Mouse (Mus musculus): ENCODE measurements around the gene Tlx3. TPM values are rescaled to one million over a fixed set of nuclear protein-coding genes. Genes with fewer than 3 reads are reported as not detected.

Tlx3 gene
- polyA plus RNA-seq, 1 experiment from 2014 or later = 1.1 TPM

GRCm38 (mm10) chr11:33202972-33203371 is 417 bp downstream of the Tlx3 start:
- H3K27ac ChIP-seq = no peak overlapping the region
- H3K4me1 ChIP-seq = peaks cover 30% of the 10 kb centered on the region

GRCm38 (mm10) chr11:33202296-33202695 is 1.1 kb downstream of the Tlx3 start:
- Histone ChIP-seq H3K27me3 (replicated peaks) (peaks cover 80% of the 10 kb centered on the region), H3K36me3 (replicated peaks) (no peaks in the 10 kb centered on the region), H3K4me3 (no peak overlapping the region; the same call in 1 of the 2 replicates), H3K9ac (no peak overlapping the region), H3K4me1 (peaks cover 30% of the 10 kb centered on the region), H3K4me2 (no peak overlapping the region), H3K9me3 (no peaks in the 10 kb centered on the region), H3K27ac (no peak overlapping the region)
- 1% methylated on average over 37 of the region's 37 CpGs for WGBS
- ATAC-seq (replicated peaks) = no peak

More at GRCm38 (mm10) chr11:33202972-33203371, 417 bp downstream of the Tlx3 start:
- Histone ChIP-seq H3K4me3 (peak overlapping the region; percentile 14), H3K9ac (no peak overlapping the region), H3K4me2 (peak overlapping the region; percentile 31), H3K36me3 (replicated peaks) (no peaks in the 10 kb centered on the region), H3K9me3 (no peaks in the 10 kb centered on the region), H3K27me3 (replicated peaks) (peaks cover 80% of the 10 kb centered on the region)
- ATAC-seq (replicated peaks) = peak; percentile 22; the same call in 1 of the 2 replicates
- WGBS = under 1% methylated on average over 47 of the region's 47 CpGs

- Histone ChIP-seq H3K27me3 (replicated peaks) (peaks cover 80% of the 10 kb centered on the region), H3K9ac (no peak overlapping the region), H3K36me3 (replicated peaks) (no peaks in the 10 kb centered on the region), H3K9me3 (no peaks in the 10 kb centered on the region), H3K4me3 (peak overlapping the region; percentile 23), H3K4me1 (peaks cover 30% of the 10 kb centered on the region), H3K4me2 (peak overlapping the region; percentile 41), H3K27ac (no peak overlapping the region)
- WGBS = 2% methylated on average over 19 of the region's 19 CpGs
- no peak for ATAC-seq (replicated peaks)
These were observed 1.8 kb downstream of the Tlx3 start for GRCm38 (mm10) chr11:33201626-33202010.

DNA sequence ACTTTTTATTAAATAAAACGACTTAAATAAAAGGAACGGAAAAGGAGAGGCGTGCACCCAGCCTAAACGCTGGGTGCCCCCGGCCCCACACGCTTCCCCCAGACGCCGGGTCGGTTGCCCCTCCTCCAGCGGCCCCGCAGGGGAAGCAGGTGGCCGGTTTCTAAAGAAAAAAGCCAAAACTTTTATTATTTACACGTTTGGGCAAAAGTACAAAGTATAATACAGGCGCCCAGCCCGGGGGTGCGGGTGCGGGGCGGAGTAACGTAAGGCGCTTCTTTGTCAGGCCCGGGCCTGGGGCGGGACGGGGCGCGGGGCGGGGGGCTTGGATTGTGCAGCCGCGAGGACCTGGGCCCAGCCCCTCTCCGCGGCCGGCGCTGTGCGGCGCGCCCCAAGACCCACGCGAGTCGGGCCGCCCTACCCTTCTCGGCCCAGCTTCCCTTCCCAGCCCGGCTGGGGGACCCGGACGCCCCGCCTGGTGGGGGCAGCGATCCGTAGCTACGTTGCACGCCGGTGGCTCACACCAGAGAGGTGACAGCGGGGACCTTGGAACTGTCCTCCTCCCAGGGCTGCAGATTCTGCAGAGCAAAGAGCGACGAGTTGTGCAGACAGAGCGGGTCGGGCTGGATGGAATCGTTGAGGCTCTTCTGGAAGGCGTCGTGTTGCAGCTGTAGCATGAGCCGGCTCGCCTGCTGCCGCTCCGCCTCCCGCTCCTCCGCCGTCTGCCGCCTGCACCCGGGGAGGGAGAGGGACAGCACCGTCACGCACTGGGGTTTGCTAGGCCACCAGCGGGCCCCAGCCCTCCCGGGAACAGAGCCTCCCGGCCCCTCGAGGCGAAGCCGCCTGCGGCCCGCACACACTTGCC is 2.4 kb downstream of the Tlx3 start:
- Histone ChIP-seq H3K4me3 (peak overlapping the region; percentile 23), H3K4me1 (peaks cover 30% of the 10 kb centered on the region), H3K9ac (no peak overlapping the region), H3K9me3 (no peaks in the 10 kb centered on the region), H3K27me3 (replicated peaks) (peaks cover 80% of the 10 kb centered on the region), H3K27ac (no peak overlapping the region), H3K4me2 (peak overlapping the region; percentile 41), H3K36me3 (replicated peaks) (no peaks in the 10 kb centered on the region)
- ATAC-seq (replicated peaks) = peak; percentile 55; the same call in 1 of the 2 replicates
- under 1% methylated on average over 75 of the region's 76 CpGs for WGBS

GRCm38 (mm10) chr11:33199906-33200763 is 3.3 kb downstream of the Tlx3 start:
- H3K9ac ChIP-seq = no peak overlapping the region
- H3K4me3 ChIP-seq = peak overlapping the region; percentile 23
- H3K27ac ChIP-seq = no peak overlapping the region
- ATAC-seq (replicated peaks) = no peak
- peak overlapping the region; percentile 41 for H3K4me2 ChIP-seq
- under 1% methylated on average over 45 of the region's 45 CpGs for WGBS
- H3K27me3 ChIP-seq (replicated peaks) = peaks cover 80% of the 10 kb centered on the region
- no peaks in the 10 kb centered on the region for H3K36me3 ChIP-seq (replicated peaks)
- no peaks in the 10 kb centered on the region for H3K9me3 ChIP-seq
- peaks cover 30% of the 10 kb centered on the region for H3K4me1 ChIP-seq

DNA sequence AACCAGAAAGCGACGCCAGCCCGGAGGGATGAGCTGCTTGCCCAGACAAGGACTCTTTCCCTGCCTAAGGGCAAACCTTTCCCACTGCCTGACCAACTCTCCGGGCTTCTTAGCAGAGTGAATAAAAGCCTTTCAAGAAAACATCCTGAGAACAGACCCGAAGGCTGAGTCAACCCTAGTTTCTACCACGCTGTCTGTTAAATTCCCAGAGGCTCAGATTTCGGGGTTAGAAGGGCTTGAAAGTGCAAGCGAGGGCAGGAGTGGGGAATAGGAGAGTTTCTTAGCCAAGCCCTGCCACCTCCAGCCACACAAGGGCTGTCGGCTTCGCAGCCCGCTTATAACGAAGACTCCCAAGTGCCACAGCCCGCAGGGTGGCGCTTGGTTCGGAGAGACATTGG is 4.3 kb downstream of the Tlx3 start:
- ATAC-seq (replicated peaks) = no peak
- no peak overlapping the region for H3K4me3 ChIP-seq
- H3K4me1 ChIP-seq = peaks cover 30% of the 10 kb centered on the region
- no peak overlapping the region for H3K27ac ChIP-seq
- 3% methylated on average over 15 of the region's 15 CpGs for WGBS
- no peak overlapping the region for H3K9ac ChIP-seq
- no peaks in the 10 kb centered on the region for H3K36me3 ChIP-seq (replicated peaks)
- H3K27me3 ChIP-seq (replicated peaks) = peaks cover 82% of the 10 kb centered on the region
- H3K4me2 ChIP-seq = no peak overlapping the region
- no peaks in the 10 kb centered on the region for H3K9me3 ChIP-seq

GRCm38 (mm10) chr11:33198351-33199116 is 4.9 kb downstream of the Tlx3 start:
- 15% methylated on average over 22 of the region's 22 CpGs for WGBS
- no peak overlapping the region for H3K27ac ChIP-seq
- H3K9ac ChIP-seq = no peak overlapping the region
- no peak overlapping the region for H3K4me3 ChIP-seq
- peaks cover 88% of the 10 kb centered on the region for H3K27me3 ChIP-seq (replicated peaks)
- no peak for ATAC-seq (replicated peaks)
- no peaks in the 10 kb centered on the region for H3K36me3 ChIP-seq (replicated peaks)
- H3K4me1 ChIP-seq = peaks cover 29% of the 10 kb centered on the region
- H3K4me2 ChIP-seq = no peak overlapping the region
- no peaks in the 10 kb centered on the region for H3K9me3 ChIP-seq

- no peak overlapping the region for H3K4me3 ChIP-seq
- H3K9ac ChIP-seq = no peak overlapping the region
These were observed 5.7 kb downstream of the Tlx3 start for GRCm38 (mm10) chr11:33197673-33198072.

GRCm38 (mm10) chr11:33197133-33197514 is 6.3 kb downstream of the Tlx3 start:
- H3K36me3 ChIP-seq (replicated peaks) = no peaks in the 10 kb centered on the region
- no peak overlapping the region for H3K9ac ChIP-seq
- no peak for ATAC-seq (replicated peaks)
- no peak overlapping the region for H3K4me3 ChIP-seq
- WGBS = 22% methylated on average over 13 of the region's 13 CpGs
- H3K4me1 ChIP-seq = peaks cover 20% of the 10 kb centered on the region
- no peaks in the 10 kb centered on the region for H3K9me3 ChIP-seq
- no peak overlapping the region for H3K27ac ChIP-seq
- peaks cover 83% of the 10 kb centered on the region for H3K27me3 ChIP-seq (replicated peaks)
- H3K4me2 ChIP-seq = no peak overlapping the region

More at GRCm38 (mm10) chr11:33197673-33198072, 5.7 kb downstream of the Tlx3 start:
- H3K27ac ChIP-seq = no peak overlapping the region
- H3K4me1 ChIP-seq = peaks cover 21% of the 10 kb centered on the region
- no peaks in the 10 kb centered on the region for H3K9me3 ChIP-seq
- WGBS = 15% methylated on average over 15 of the region's 15 CpGs
- peaks cover 89% of the 10 kb centered on the region for H3K27me3 ChIP-seq (replicated peaks)
- H3K4me2 ChIP-seq = no peak overlapping the region
- ATAC-seq (replicated peaks) = no peak
- H3K36me3 ChIP-seq (replicated peaks) = no peaks in the 10 kb centered on the region

DNA sequence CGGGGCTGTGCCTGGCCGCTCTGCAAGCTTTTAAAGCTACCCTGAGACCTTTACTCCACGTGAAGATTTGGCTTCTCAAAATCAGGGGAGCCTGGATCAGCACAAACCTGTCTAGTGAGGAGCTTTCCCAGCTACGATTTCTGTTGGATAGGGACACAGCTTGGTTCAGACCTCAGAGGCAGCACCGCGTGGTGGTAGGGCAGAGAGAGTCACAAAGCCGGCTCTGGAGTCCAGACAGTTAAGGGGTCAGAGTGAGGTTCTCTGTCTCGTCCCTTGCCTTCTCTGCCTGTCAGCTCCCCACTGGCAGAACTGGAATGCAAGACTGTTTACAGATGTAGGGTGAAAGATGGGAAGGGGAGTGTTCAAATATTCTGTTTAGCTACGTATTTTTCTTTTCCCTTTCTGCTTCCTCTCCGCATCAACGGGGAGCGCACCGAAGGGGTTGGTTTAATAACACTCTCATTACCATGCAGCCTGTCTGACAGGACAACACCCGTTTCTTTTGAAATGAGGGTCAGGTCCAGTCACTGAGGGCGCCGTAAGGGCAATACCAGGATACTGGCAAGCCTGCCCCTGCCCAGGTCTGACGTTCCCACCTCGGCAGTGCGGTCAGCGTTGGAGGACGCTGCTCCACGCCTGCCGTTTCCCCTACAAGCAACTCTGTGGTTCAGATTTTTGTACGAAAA is 6.8 kb downstream of the Tlx3 start:
- H3K9ac ChIP-seq = no peak overlapping the region
- no peak overlapping the region for H3K4me2 ChIP-seq
- 8% methylated on average over 24 of the region's 24 CpGs for WGBS
- no peak overlapping the region for H3K4me3 ChIP-seq
- H3K4me1 ChIP-seq = peaks cover 18% of the 10 kb centered on the region
- peaks cover 83% of the 10 kb centered on the region for H3K27me3 ChIP-seq (replicated peaks)
- H3K9me3 ChIP-seq = no peaks in the 10 kb centered on the region
- H3K27ac ChIP-seq = no peak overlapping the region
- H3K36me3 ChIP-seq (replicated peaks) = no peaks in the 10 kb centered on the region
- ATAC-seq (replicated peaks) = no peak
